Mouse (Mus musculus): Measurements from ENCODE around the gene Tmco1. TPM values are rescaled to one million over a fixed set of nuclear protein-coding genes. Genes with fewer than 3 reads are reported as not detected.

The Tmco1 gene
- polyA plus RNA-seq, 1 experiment from 2014 or later: 83.8 TPM

DNA sequence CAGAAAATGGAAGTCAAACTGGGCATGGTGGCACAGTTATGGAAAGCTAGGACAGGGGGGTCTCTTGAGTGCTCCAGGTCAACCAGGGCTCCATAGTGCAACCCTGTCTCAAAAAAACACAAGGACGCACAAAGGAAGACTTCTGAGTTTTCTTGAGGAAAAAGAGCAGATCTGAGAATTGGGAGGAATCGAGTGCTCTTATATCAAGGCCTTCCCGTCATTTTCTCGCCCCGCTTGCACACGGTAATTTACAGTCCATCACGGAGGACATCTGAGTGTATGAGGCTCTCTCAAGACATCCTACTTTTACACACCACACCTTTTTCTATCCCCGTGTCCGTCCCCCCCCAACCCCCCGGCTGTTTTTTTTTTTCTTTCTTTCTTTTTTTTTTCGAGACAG, 504 bp upstream of the Tmco1 start:
- Histone ChIP-seq H3K36me3 (peaks cover 3% of the 10 kb centered on the region; the same call in 1 of the 2 replicates), H3K4me1 (peaks cover 7% of the 10 kb centered on the region), H3K27ac (no peak overlapping the region), H3K4me3 (peak overlapping the region; percentile 68), H3K9ac (0 out of 2 replicates have a peak overlapping the region, but pooled peaks have one; percentile 87), H3K4me2 (replicated peaks) (peak overlapping the region; percentile 80), H3K9me3 (no peaks in the 10 kb centered on the region), H3K27me3 (replicated peaks) (no peaks in the 10 kb centered on the region)
- no peak for ATAC-seq (ENCODE audit: low FRiP score, low read depth)
- WGBS: 59% methylated on average over 11 of the region's 11 CpGs

DNA sequence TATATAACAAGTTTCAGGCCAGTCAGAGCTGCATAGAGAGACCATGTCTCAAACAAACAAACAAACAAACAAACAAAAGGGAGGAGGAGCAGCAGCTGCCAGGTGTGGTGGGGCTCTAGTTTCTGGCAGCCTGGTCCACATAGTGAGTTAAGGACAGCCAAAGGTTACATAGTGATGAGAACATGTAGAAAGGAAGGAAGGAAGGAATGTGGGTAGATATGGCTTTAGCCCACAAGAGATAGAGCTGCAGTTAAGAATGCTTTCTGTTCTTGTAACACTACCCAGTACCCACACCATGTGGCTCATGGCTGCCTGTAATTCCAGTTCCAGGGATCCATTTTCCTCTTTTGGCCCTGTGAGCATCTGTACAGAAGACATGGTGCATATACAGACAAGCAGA, 4.2 kb downstream of the Tmco1 start:
- Histone ChIP-seq H3K4me3 (no peak overlapping the region), H3K9me3 (no peaks in the 10 kb centered on the region), H3K4me1 (peaks cover 7% of the 10 kb centered on the region), H3K27me3 (replicated peaks) (no peaks in the 10 kb centered on the region), H3K9ac (no peak overlapping the region), H3K27ac (no peak overlapping the region), H3K36me3 (peaks cover 10% of the 10 kb centered on the region; the same call in 1 of the 2 replicates), H3K4me2 (replicated peaks) (no peak overlapping the region)
- no peak for ATAC-seq (ENCODE audit: low FRiP score, low read depth)

- ATAC-seq (ENCODE audit: low FRiP score, low read depth): no peak
- Histone ChIP-seq H3K4me3 (no peak overlapping the region), H3K9ac (no peak overlapping the region), H3K4me1 (peaks cover 5% of the 10 kb centered on the region; the same call in 1 of the 2 replicates), H3K27me3 (replicated peaks) (no peaks in the 10 kb centered on the region), H3K9me3 (no peaks in the 10 kb centered on the region), H3K27ac (no peak overlapping the region), H3K36me3 (peaks cover 12% of the 10 kb centered on the region; the same call in 1 of the 2 replicates), H3K4me2 (replicated peaks) (no peak overlapping the region)
- 94% methylated on average over 4 of the region's 4 CpGs for WGBS
These were observed 5.0 kb downstream of the Tmco1 start for GRCm38 (mm10) chr1:167313220-167313619.

DNA sequence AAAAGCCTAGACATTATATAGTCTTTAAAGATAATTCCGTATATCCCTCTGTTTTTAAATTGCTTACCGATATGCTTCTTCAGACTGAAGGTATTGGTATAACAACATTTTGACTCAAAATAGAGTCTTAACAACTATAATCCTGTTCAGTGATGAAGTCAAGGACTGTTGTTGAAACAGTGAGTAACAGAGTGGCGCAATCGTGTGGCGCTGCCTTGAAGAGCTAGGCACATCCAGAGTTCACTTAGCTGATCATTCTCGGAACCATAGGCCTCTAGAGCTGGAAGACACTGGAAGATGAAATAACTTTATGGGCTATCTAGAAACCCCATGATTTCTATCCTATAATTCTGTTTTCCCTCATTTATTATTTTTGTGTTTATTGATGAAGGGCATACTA, 13.5 kb downstream of the Tmco1 start:
- WGBS: 96% methylated on average over 6 of the region's 6 CpGs
- H3K4me2 ChIP-seq (replicated peaks): no peak overlapping the region
- H3K9ac ChIP-seq: no peak overlapping the region
- H3K36me3 ChIP-seq: peaks cover 69% of the 10 kb centered on the region
- H3K27me3 ChIP-seq (replicated peaks): no peaks in the 10 kb centered on the region
- ATAC-seq (ENCODE audit: low FRiP score, low read depth): no peak
- no peaks in the 10 kb centered on the region for H3K4me1 ChIP-seq
- H3K4me3 ChIP-seq: no peak overlapping the region
- no peaks in the 10 kb centered on the region for H3K9me3 ChIP-seq
- no peak overlapping the region for H3K27ac ChIP-seq

DNA sequence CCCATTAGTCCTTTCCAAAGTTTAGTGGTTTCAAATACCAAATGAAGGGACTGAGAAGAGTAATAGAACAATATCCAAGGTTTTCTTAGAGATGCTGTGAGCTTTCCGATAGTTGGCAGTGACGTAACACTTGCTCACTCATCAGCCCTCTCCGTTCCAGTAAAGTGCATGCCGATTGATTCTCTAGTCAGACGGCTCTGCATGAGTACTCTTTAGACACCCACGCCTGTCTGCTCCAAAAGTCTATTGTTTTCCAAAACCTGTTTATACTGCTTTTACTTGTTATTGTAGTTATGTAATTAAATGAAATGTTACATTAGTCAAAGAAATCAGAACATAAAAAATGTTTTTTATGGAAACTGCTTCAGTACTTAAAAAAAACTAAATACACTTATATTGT, 20.6 kb downstream of the Tmco1 start:
- ATAC-seq (ENCODE audit: low FRiP score, low read depth): no peak
- 92% methylated on average over 6 of the region's 6 CpGs for WGBS
- Histone ChIP-seq H3K4me1 (no peaks in the 10 kb centered on the region), H3K4me3 (no peak overlapping the region), H3K4me2 (replicated peaks) (no peak overlapping the region), H3K36me3 (peaks cover 55% of the 10 kb centered on the region), H3K9ac (no peak overlapping the region), H3K9me3 (no peaks in the 10 kb centered on the region), H3K27ac (no peak overlapping the region), H3K27me3 (replicated peaks) (no peaks in the 10 kb centered on the region)

- Histone ChIP-seq H3K4me1 (no peaks in the 10 kb centered on the region), H3K4me3 (no peak overlapping the region), H3K9me3 (no peaks in the 10 kb centered on the region), H3K27me3 (replicated peaks) (no peaks in the 10 kb centered on the region), H3K9ac (no peak overlapping the region), H3K27ac (no peak overlapping the region), H3K36me3 (peaks cover 47% of the 10 kb centered on the region), H3K4me2 (replicated peaks) (no peak overlapping the region)
- WGBS: 91% methylated on average over 8 of the region's 8 CpGs
- no peak for ATAC-seq (ENCODE audit: low FRiP score, low read depth)
These were observed 22.9 kb downstream of the Tmco1 start for GRCm38 (mm10) chr1:167331106-167331505.

- H3K27ac ChIP-seq: no peak overlapping the region
- no peak overlapping the region for H3K9ac ChIP-seq
- H3K36me3 ChIP-seq: peaks cover 11% of the 10 kb centered on the region; the same call in 1 of the 2 replicates
- peaks cover 5% of the 10 kb centered on the region for H3K27me3 ChIP-seq (replicated peaks)
- WGBS: 92% methylated on average over 3 of the region's 3 CpGs
- no peak overlapping the region for H3K4me3 ChIP-seq
- no peak overlapping the region for H3K4me2 ChIP-seq (replicated peaks)
- H3K9me3 ChIP-seq: no peaks in the 10 kb centered on the region
- no peaks in the 10 kb centered on the region for H3K4me1 ChIP-seq
- no peak for ATAC-seq (ENCODE audit: low FRiP score, low read depth)
These were observed 28.2 kb downstream of the Tmco1 start for GRCm38 (mm10) chr1:167336398-167336797.

GRCm38 (mm10) chr1:167337463-167338095, 29.4 kb downstream of the Tmco1 start:
- 24% methylated on average over 12 of the region's 12 CpGs for WGBS
- Histone ChIP-seq H3K4me1 (no peaks in the 10 kb centered on the region), H3K4me3 (no peak overlapping the region), H3K27ac (no peak overlapping the region), H3K4me2 (replicated peaks) (no peak overlapping the region), H3K9ac (no peak overlapping the region), H3K9me3 (no peaks in the 10 kb centered on the region), H3K27me3 (replicated peaks) (peaks cover 7% of the 10 kb centered on the region), H3K36me3 (peaks cover 2% of the 10 kb centered on the region; the same call in 1 of the 2 replicates)
- ATAC-seq (ENCODE audit: low FRiP score, low read depth): peak; percentile 43; the same call in 1 of the 2 replicates

- Histone ChIP-seq H3K27me3 (replicated peaks) (peaks cover 7% of the 10 kb centered on the region), H3K4me2 (replicated peaks) (no peak overlapping the region; the same call in 1 of the 2 replicates), H3K36me3 (no peaks in the 10 kb centered on the region), H3K9ac (no peak overlapping the region), H3K4me1 (no peaks in the 10 kb centered on the region), H3K9me3 (no peaks in the 10 kb centered on the region), H3K27ac (no peak overlapping the region), H3K4me3 (no peak overlapping the region)
- no peak for ATAC-seq (ENCODE audit: low FRiP score, low read depth)
- WGBS: 82% methylated on average over 7 of the region's 9 CpGs
These were observed 31.1 kb downstream of the Tmco1 start for GRCm38 (mm10) chr1:167339177-167339781.

DNA sequence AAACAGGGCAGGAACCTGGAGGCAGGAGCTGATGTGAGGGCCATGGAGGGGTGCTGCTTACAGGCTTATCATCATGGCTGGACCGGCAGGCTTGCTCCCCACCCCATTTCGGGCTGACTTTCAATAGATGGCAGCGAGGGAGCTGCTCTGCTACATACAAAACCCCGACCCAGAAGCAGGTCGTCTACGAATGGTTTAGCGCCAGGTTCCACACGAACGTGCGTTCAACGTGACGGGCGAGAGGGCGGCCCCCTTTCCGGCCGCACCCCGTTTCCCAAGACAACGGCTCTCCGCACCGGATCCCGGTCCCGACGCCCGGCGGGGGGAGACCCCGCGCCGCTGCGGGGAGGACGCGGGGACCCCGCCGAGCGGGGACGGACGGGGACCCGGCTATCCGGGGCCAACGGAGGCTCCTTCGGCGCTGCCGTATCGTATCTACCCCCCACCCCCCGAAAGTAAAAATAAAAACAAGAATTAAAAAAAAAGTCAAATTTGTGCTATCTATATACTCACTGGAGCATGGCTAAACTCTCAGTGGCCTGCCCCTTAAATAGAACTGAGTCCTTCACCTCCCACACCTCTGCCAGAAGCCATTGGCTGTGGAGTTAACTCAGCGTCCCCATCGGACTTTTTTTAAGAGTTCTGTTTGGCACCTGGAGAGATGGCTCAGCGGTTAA, 32.1 kb downstream of the Tmco1 start:
- no peaks in the 10 kb centered on the region for H3K9me3 ChIP-seq
- no peaks in the 10 kb centered on the region for H3K36me3 ChIP-seq
- peaks cover 7% of the 10 kb centered on the region for H3K27me3 ChIP-seq (replicated peaks)
- ATAC-seq (ENCODE audit: low FRiP score, low read depth): no peak; the same call in 1 of the 2 replicates
- no peaks in the 10 kb centered on the region for H3K4me1 ChIP-seq
- H3K9ac ChIP-seq: peak overlapping the region; percentile 38; the same call in 1 of the 2 replicates
- H3K27ac ChIP-seq: no peak overlapping the region
- H3K4me3 ChIP-seq: peak overlapping the region; percentile 43
- 2% methylated on average over 47 of the region's 47 CpGs for WGBS
- H3K4me2 ChIP-seq (replicated peaks): peak overlapping the region; percentile 75

GRCm38 (mm10) chr1:167340910-167341528, 32.8 kb downstream of the Tmco1 start:
- H3K36me3 ChIP-seq: no peaks in the 10 kb centered on the region
- H3K4me3 ChIP-seq: no peak overlapping the region
- H3K27me3 ChIP-seq (replicated peaks): peaks cover 7% of the 10 kb centered on the region
- no peak overlapping the region for H3K27ac ChIP-seq
- no peaks in the 10 kb centered on the region for H3K4me1 ChIP-seq
- 94% methylated on average over 3 of the region's 3 CpGs for WGBS
- H3K4me2 ChIP-seq (replicated peaks): no peak overlapping the region
- H3K9ac ChIP-seq: no peak overlapping the region
- H3K9me3 ChIP-seq: no peaks in the 10 kb centered on the region
- ATAC-seq (ENCODE audit: low FRiP score, low read depth): peak; percentile 21; the same call in 1 of the 2 replicates

DNA sequence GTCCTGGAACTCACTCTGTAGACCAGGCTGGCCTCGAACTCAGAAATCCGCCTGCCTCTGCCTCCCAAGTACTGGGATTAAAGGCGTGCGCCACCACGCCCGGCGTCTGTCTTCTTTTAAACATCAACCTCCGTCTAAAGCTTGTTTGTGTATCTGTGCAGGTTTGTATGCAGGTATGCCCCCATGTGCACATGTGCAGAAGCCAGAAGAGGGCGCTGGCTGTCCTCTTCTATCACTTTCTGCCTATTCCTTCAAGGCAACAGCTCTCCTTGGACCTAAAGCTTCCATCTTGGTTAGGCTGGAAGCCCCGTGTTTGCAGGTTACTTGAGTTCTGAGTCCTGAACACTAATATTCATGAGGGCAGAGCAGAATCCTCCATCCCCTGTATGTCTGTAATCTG, 34.7 kb downstream of the Tmco1 start:
- 91% methylated on average over 10 of the region's 10 CpGs for WGBS
- ATAC-seq (ENCODE audit: low FRiP score, low read depth): no peak

More for the DNA sequence above, 34.7 kb downstream of the Tmco1 start:
- H3K4me1 ChIP-seq: no peaks in the 10 kb centered on the region
- H3K36me3 ChIP-seq: no peaks in the 10 kb centered on the region
- H3K4me2 ChIP-seq (replicated peaks): no peak overlapping the region
- H3K9me3 ChIP-seq: no peaks in the 10 kb centered on the region
- H3K9ac ChIP-seq: no peak overlapping the region
- peaks cover 7% of the 10 kb centered on the region for H3K27me3 ChIP-seq (replicated peaks)
- H3K4me3 ChIP-seq: no peak overlapping the region
- no peak overlapping the region for H3K27ac ChIP-seq
